Comparison of ENCODE assay signal across 26 mouse cellular contexts in genomic region chr6:56756117-56756516, GRCm38 (mm10).
"Had no signal": no experiment of that assay in that cellular context is flagged by ENCODE, and none has a peak within 500 bp of the region (broad histone marks: within the 10 kb centered on the region; RNA-seq: fewer than 3 reads in every experiment).

No protein-coding gene starts in this region.

- ATAC-seq: hindbrain, embryonic 16.5 days; inflammation-experienced regulatory T-cells, adult 6 months; intestine, embryonic 15.5 days; intestine, postnatal 0 days had no signal

- DNase-seq: gastrocnemius, adult 2 months; gastrocnemius, postnatal 10 days; gastrocnemius, postnatal 25 days; heart, adult 11 months; heart, adult 2 months; heart, postnatal 14 days; heart, postnatal 4 days; kidney, adult 18-20 months; kidney, adult 8-10 months; kidney, postnatal 10 days; kidney, postnatal 25 days; kidney, postnatal 4 days; liver; liver, embryonic 13.5 days had no signal

- H3K27ac ChIP-seq: gastrocnemius, adult 2 months; heart, adult 2 months; heart, embryonic 13.5 days; heart, embryonic 15.5 days; hindbrain, embryonic 10.5 days; hindbrain, embryonic 12.5 days; hindbrain, embryonic 14.5 days; intestine, embryonic 15.5 days; left cerebral cortex, adult 2 months; limb, embryonic 10.5 days; limb, embryonic 12.5 days; liver, embryonic 13.5 days had no signal

- H3K4me3 ChIP-seq: gastrocnemius, adult 2 months; heart, adult 2 months; heart, embryonic 13.5 days; heart, embryonic 15.5 days; hindbrain, embryonic 10.5 days; hindbrain, embryonic 12.5 days; intestine, embryonic 15.5 days; left cerebral cortex, adult 2 months; limb, embryonic 10.5 days; limb, embryonic 12.5 days; liver, embryonic 13.5 days had no signal
